Mouse (Mus musculus): ENCODE measurements around the gene Nostrin. TPM values are rescaled to one million over a fixed set of nuclear protein-coding genes. Genes with fewer than 3 reads are reported as not detected.
A peak's percentile ranks its signal among the peaks of the same experiment; 100 is the strongest.

The Nostrin gene
- total and polyA plus RNA-seq, 3 experiments, result 0.24 to 2.5 (median 0.29) TPM

- TF ChIP-seq KAT2A (IDR thresholded peaks at IDR 0.05; ENCODE audit: insufficient replicate concordance, low read length), result no peak
Observed at GRCm38 (mm10) chr2:69112609-69113008, 23.0 kb upstream of the Nostrin start (continued).

GRCm38 (mm10) chr2:69113829-69114547, 21.6 kb upstream of the Nostrin start:
- dilution Hi-C loops (cut with MboI; ENCODE audit: extremely low pct_ligation_motif_present, extremely low pct_unique_long_range_greater_than_20kb, low sequenced_read_pairs), result no loop called here
- TF ChIP-seq TCF12 (IDR thresholded peaks at IDR 0.05; ENCODE audit: low read depth, low read length), result no peak
- TF ChIP-seq IRF4 (IDR thresholded peaks at IDR 0.05; ENCODE audit: low read depth, low read length), result no peak
- TF ChIP-seq ZC3H11A (IDR thresholded peaks at IDR 0.05; ENCODE audit: low read depth, low read length), result no peak
- in situ Hi-C loops (cut with MboI; ENCODE audit: low pct_ligation_motif_present, low pct_unique_long_range_greater_than_20kb, low sequenced_read_pairs), result no loop called here

GRCm38 (mm10) chr2:69115921-69116320, 19.7 kb upstream of the Nostrin start:
- Histone ChIP-seq H3K4me3 (replicated peaks in 1 of 3; ENCODE audit: low read depth in 2 of 3, low read length in 2 of 3, poor library complexity in 1 of 3) (no peak overlapping the region), H3K4me2 (ENCODE audit: insufficient read depth, low read depth, poor library complexity, severe bottlenecking) (no peak overlapping the region), H3K27me3 (replicated peaks) (no peaks in the 10 kb centered on the region), H3K4me1 (ENCODE audit: control insufficient read depth in 1 of 2, insufficient read depth in 2 of 2) (no peaks in the 10 kb centered on the region), H3K79me2 (replicated peaks; ENCODE audit: control insufficient read depth, extremely low read depth, insufficient read depth, poor library complexity, severe bottlenecking) (no peaks in the 10 kb centered on the region), H3K9ac (ENCODE audit: insufficient read depth, low read depth) (no peak overlapping the region), H3K27ac (ENCODE audit: insufficient read depth, low read depth) (no peak overlapping the region), H3K36me3 (replicated peaks in 1 of 2; ENCODE audit: control insufficient read depth in 1 of 2, insufficient read depth in 1 of 2, low read length in 1 of 2) (no peaks in the 10 kb centered on the region), H3K9me3 (replicated peaks; ENCODE audit: low read length) (peaks cover 4% of the 10 kb centered on the region)
- no peak for DNase-seq (ENCODE audit: extremely low read depth)
- in situ Hi-C loops (cut with MboI; ENCODE audit: low pct_ligation_motif_present, low pct_unique_long_range_greater_than_20kb, low sequenced_read_pairs) (no loop called here), dilution Hi-C loops (cut with MboI; ENCODE audit: extremely low pct_ligation_motif_present, extremely low pct_unique_long_range_greater_than_20kb, low sequenced_read_pairs) (no loop called here)
- TF ChIP-seq E2F4 (IDR thresholded peaks at IDR 0.05; ENCODE audit: insufficient replicate concordance, low read depth, low read length) (no peak), CTCF (conservative IDR thresholded peaks at IDR 0.05 in 1 of 2, IDR thresholded peaks at IDR 0.05 in 1 of 2; ENCODE audit: low read depth in 2 of 2, low read length in 2 of 2) (no peak), KAT2A (IDR thresholded peaks at IDR 0.05; ENCODE audit: insufficient replicate concordance, low read length) (no peak), ETS1 (conservative IDR thresholded peaks at IDR 0.05; ENCODE audit: low read depth, low read length) (no peak), ZNF384 (IDR thresholded peaks at IDR 0.05; ENCODE audit: low read depth, low read length) (no peak), ZKSCAN1 (IDR thresholded peaks at IDR 0.05; ENCODE audit: borderline replicate concordance, low read depth, low read length) (no peak), ZMIZ1 (IDR thresholded peaks at IDR 0.05; ENCODE audit: low read depth, low read length) (no peak), USF2 (conservative IDR thresholded peaks at IDR 0.05; ENCODE audit: low read depth, low read length) (no peak), NRF1 (IDR thresholded peaks at IDR 0.05; ENCODE audit: low read depth, low read length) (no peak), NELFE (IDR thresholded peaks at IDR 0.05; ENCODE audit: low read depth, low read length) (no peak), MEF2A (IDR thresholded peaks at IDR 0.05; ENCODE audit: borderline replicate concordance, low read depth, low read length) (no peak), JUN (IDR thresholded peaks at IDR 0.05; ENCODE audit: insufficient read depth, low read depth, low read length) (no peak), MAX (IDR thresholded peaks at IDR 0.05; ENCODE audit: low read length) (no peak), BHLHE40 (IDR thresholded peaks at IDR 0.05; ENCODE audit: low read depth, low read length) (no peak), GABPA (IDR thresholded peaks at IDR 0.05; ENCODE audit: insufficient replicate concordance, low read depth, low read length) (no peak), POLR2AphosphoS2 (IDR thresholded peaks at IDR 0.05; ENCODE audit: low read depth, low read length) (no peak), CHD1 (IDR thresholded peaks at IDR 0.05; ENCODE audit: low read depth, low read length) (no peak), MXI1 (IDR thresholded peaks at IDR 0.05; ENCODE audit: low read depth, low read length) (no peak), HCFC1 (IDR thresholded peaks at IDR 0.05; ENCODE audit: low read depth, low read length) (no peak)

More at GRCm38 (mm10) chr2:69113829-69114547, 21.6 kb upstream of the Nostrin start:
- no peaks in the 10 kb centered on the region for H3K79me2 ChIP-seq (replicated peaks; ENCODE audit: control insufficient read depth, extremely low read depth, insufficient read depth, poor library complexity, severe bottlenecking)
- no peak for DNase-seq (ENCODE audit: extremely low read depth)
- H3K4me2 ChIP-seq (ENCODE audit: insufficient read depth, low read depth, poor library complexity, severe bottlenecking), result 0 out of 2 replicates have a peak overlapping the region, but pooled peaks have one; percentile 6
- H3K9ac ChIP-seq (ENCODE audit: insufficient read depth, low read depth), result no peak overlapping the region
- no peaks in the 10 kb centered on the region for H3K4me1 ChIP-seq (ENCODE audit: control insufficient read depth in 1 of 2, insufficient read depth in 2 of 2)
- peaks cover 4% of the 10 kb centered on the region for H3K9me3 ChIP-seq (replicated peaks; ENCODE audit: low read length)
- H3K36me3 ChIP-seq (replicated peaks in 1 of 2; ENCODE audit: control insufficient read depth in 1 of 2, insufficient read depth in 1 of 2, low read length in 1 of 2), result no peaks in the 10 kb centered on the region
- no peak overlapping the region for H3K4me3 ChIP-seq (replicated peaks in 1 of 3; ENCODE audit: low read depth in 2 of 3, low read length in 2 of 3, poor library complexity in 1 of 3)
- H3K27me3 ChIP-seq (replicated peaks), result no peaks in the 10 kb centered on the region
- H3K27ac ChIP-seq (ENCODE audit: insufficient read depth, low read depth), result no peak overlapping the region

Data from CH12.LX (cell line).